8 mouse cellular contexts compared by ENCODE assay signal in the genomic region with DNA sequence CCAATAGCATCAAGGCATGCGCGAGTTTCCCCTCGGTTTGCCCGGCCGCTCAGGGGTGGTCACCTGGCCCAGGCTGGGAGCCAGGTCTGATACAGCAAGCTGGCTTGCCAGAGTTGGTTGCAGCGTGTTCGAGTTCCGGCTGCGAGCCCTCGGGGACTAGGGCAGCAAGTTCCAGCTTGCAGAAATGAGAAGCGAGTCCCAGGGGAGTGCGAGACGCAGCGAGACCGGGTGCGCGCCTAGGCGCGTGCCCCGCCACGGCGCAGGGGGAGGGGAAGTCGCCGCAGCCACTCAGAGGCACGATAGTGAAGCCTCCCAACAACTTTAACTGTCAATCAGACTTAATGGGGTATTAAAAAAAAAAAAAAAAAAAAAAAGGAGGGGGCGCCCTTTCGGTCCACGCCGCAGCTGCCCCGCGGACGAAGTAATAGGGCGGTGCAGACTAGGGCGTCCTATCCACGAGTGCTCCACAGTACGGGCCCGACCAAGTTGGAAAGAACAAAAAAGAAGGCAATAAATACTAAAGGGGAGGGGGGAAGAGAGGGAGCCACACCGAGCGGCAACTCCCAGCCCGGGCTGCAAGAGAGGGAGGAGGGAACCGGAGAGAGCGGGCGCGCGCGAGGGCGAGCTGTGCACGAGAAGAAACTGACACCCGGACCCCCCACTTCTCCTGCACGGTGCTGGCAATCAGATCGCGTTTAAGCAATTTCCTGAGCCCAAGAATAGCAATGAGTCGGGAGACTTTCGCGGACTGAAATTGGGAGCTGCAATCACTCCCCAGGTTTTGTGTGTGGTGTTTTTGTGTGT. TPM values are rescaled to one million over a fixed set of nuclear protein-coding genes. Genes with fewer than 3 reads are reported as not detected.
A peak's percentile ranks its signal among the peaks of the same experiment; 100 is the strongest.
DNase-seq lines count a peak whose midpoint lies in the region; ATAC-seq and TF ChIP-seq lines count a peak whose summit lies in the region.

Gene Dhrs3, plus strand, starts transcription at position 695 of the 804 bp plus-strand sequence.

- under 1% methylated on average over 55 of the region's 55 CpGs for WGBS in bone marrow, adult 2 months
- WGBS in heart, embryonic 10.5 days: under 1% methylated on average over 54 of the region's 55 CpGs
- under 1% methylated on average over 55 of the region's 55 CpGs for WGBS in kidney, embryonic 15.5 days
- under 1% methylated on average over 54 of the region's 55 CpGs for WGBS in liver, embryonic 11.5 days

- H3K27ac ChIP-seq in bone marrow, adult 2 months (ENCODE audit: control insufficient read depth, insufficient read depth, low read depth, low read length, poor library complexity): peak within 1 kb of the TSS; percentile 79
- H3K27ac ChIP-seq in heart, embryonic 10.5 days: peak within 1 kb of the TSS; percentile 73
- H3K27ac ChIP-seq in kidney, embryonic 15.5 days: peak within 1 kb of the TSS; percentile 93
- H3K27ac ChIP-seq in liver, embryonic 11.5 days (ENCODE audit: low read depth, low read length): peak within 1 kb of the TSS; percentile 65

- peaks cover 45% of the 10 kb centered on the region for H3K27me3 ChIP-seq in erythroblast, embryonic 14.5 days (ENCODE audit: control insufficient read depth)
- H3K27me3 ChIP-seq in heart, embryonic 10.5 days (ENCODE audit: insufficient read depth, poor library complexity, severe bottlenecking): peaks cover 51% of the 10 kb centered on the region; the same call in 1 of the 2 replicates
- no peaks in the 10 kb centered on the region for H3K27me3 ChIP-seq in kidney, embryonic 15.5 days
- H3K27me3 ChIP-seq in liver, embryonic 11.5 days (replicated peaks; ENCODE audit: control insufficient read depth, insufficient read depth, low read length): peaks cover 18% of the 10 kb centered on the region
- H3K27me3 ChIP-seq in myocyte (ENCODE audit: control insufficient read depth, insufficient read depth, insufficient read length): no peaks in the 10 kb centered on the region

- DNase-seq in 3T3-L1 (ENCODE audit: low read depth, low spot score): peak; percentile 68
- peak; percentile 85 for DNase-seq in heart, embryonic 10.5 days (ENCODE audit: low spot score)
- DNase-seq in liver, embryonic 11.5 days (ENCODE audit: low spot score): peak; percentile 83
- peak; percentile 86 to 91 for DNase-seq in spleen, postnatal 4 days (ENCODE audit: low spot score in 2 of 2)

- H3K9ac ChIP-seq in kidney, embryonic 15.5 days: peak within 1 kb of the TSS; percentile 89
- peak within 1 kb of the TSS; percentile 68 for H3K9ac ChIP-seq in liver, embryonic 11.5 days (ENCODE audit: low read depth, low read length)

- peak; percentile 73; the same call in 1 of the 2 replicates for TF ChIP-seq POLR2A in bone marrow, adult 2 months (IDR thresholded peaks at IDR 0.05; ENCODE audit: borderline replicate concordance, control insufficient read depth, low read depth, low read length)
- no peak for TF ChIP-seq POLR2A in myocyte (IDR thresholded peaks at IDR 0.05; ENCODE audit: insufficient read length, low read depth)

- H3K4me3 ChIP-seq in bone marrow, adult 2 months (replicated peaks; ENCODE audit: control insufficient read depth, low read depth, low read length): peak within 1 kb of the TSS; percentile 84
- peak within 1 kb of the TSS; percentile 68 for H3K4me3 ChIP-seq in erythroblast, embryonic 14.5 days (replicated peaks)
- H3K4me3 ChIP-seq in heart, embryonic 10.5 days: peak within 1 kb of the TSS; percentile 66
- peak within 1 kb of the TSS; percentile 81 for H3K4me3 ChIP-seq in kidney, embryonic 15.5 days (replicated peaks)
- peak within 1 kb of the TSS; percentile 63 for H3K4me3 ChIP-seq in liver, embryonic 11.5 days (ENCODE audit: low read depth, low read length)
- peak within 1 kb of the TSS; percentile 40 for H3K4me3 ChIP-seq in myocyte

- no peak for TF ChIP-seq CTCF in bone marrow, adult 2 months (IDR thresholded peaks at IDR 0.05; ENCODE audit: control insufficient read depth, insufficient read depth, low read length)

- H3K4me1 ChIP-seq in bone marrow, adult 2 months (ENCODE audit: control insufficient read depth, insufficient read depth, low read length): peaks cover 2% of the 10 kb centered on the region; the same call in 1 of the 2 replicates
- H3K4me1 ChIP-seq in erythroblast, embryonic 14.5 days (ENCODE audit: control insufficient read depth): peaks cover 43% of the 10 kb centered on the region
- peaks cover 52% of the 10 kb centered on the region for H3K4me1 ChIP-seq in heart, embryonic 10.5 days
- H3K4me1 ChIP-seq in kidney, embryonic 15.5 days: peaks cover 40% of the 10 kb centered on the region
- peaks cover 23% of the 10 kb centered on the region for H3K4me1 ChIP-seq in liver, embryonic 11.5 days (replicated peaks; ENCODE audit: control insufficient read depth, insufficient read depth, low read length)

- H3K36me3 ChIP-seq in erythroblast, embryonic 14.5 days (ENCODE audit: control insufficient read depth): no peaks in the 10 kb centered on the region
- H3K36me3 ChIP-seq in heart, embryonic 10.5 days: no peaks in the 10 kb centered on the region
- H3K36me3 ChIP-seq in kidney, embryonic 15.5 days: no peaks in the 10 kb centered on the region
- H3K36me3 ChIP-seq in liver, embryonic 11.5 days (ENCODE audit: control insufficient read depth, insufficient read depth, low read length): no peaks in the 10 kb centered on the region
- H3K36me3 ChIP-seq in myocyte (ENCODE audit: control insufficient read depth, insufficient read depth): no peaks in the 10 kb centered on the region

- H3K4me2 ChIP-seq in kidney, embryonic 15.5 days: peak within 1 kb of the TSS; percentile 86
- peak within 1 kb of the TSS; percentile 89 for H3K4me2 ChIP-seq in liver, embryonic 11.5 days
- peak within 1 kb of the TSS; percentile 96 for H3K4me2 ChIP-seq in myocyte (ENCODE audit: low read depth)

- peak within 1 kb of the TSS; percentile 67 for H3ac ChIP-seq in myocyte (ENCODE audit: control insufficient read depth, insufficient read length)

- no peaks in the 10 kb centered on the region for H3K79me2 ChIP-seq in myocyte (ENCODE audit: control insufficient read depth, insufficient read depth)

- peak; percentile 80 for ATAC-seq in kidney, embryonic 15.5 days (replicated peaks; ENCODE audit: low FRiP score)
- ATAC-seq in liver, embryonic 11.5 days (replicated peaks; ENCODE audit: low FRiP score): peak; percentile 73

- H3K9me3 ChIP-seq in erythroblast, embryonic 14.5 days (ENCODE audit: control insufficient read depth, low read length): no peaks in the 10 kb centered on the region; the same call in 1 of the 2 replicates
- H3K9me3 ChIP-seq in heart, embryonic 10.5 days: no peaks in the 10 kb centered on the region
- H3K9me3 ChIP-seq in kidney, embryonic 15.5 days (replicated peaks): no peaks in the 10 kb centered on the region
- H3K9me3 ChIP-seq in liver, embryonic 11.5 days (ENCODE audit: control insufficient read depth, low read length): no peaks in the 10 kb centered on the region

TF ChIP-seq in myocyte, 11 proteins besides CTCF, POLR2A, EP300 and RAD21:
- TF ChIP-seq CEBPB (IDR thresholded peaks at IDR 0.05; ENCODE audit: insufficient read depth, poor library complexity, severe bottlenecking) (no peak), MYOG (IDR thresholded peaks at IDR 0.05; ENCODE audit: control insufficient read depth in 1 of 3, insufficient read depth in 1 of 3, insufficient read length in 2 of 3, low read depth in 2 of 3) (peak in 1 of 3 experiments; percentile 6), MYOD1 (IDR thresholded peaks at IDR 0.05; ENCODE audit: control insufficient read depth in 1 of 3, insufficient read length in 2 of 3, low read depth in 2 of 3) (peak in 1 of 3 experiments; percentile 44)

RNA-seq across cellular contexts. Expression of gene Dhrs3, which starts in this region (rescaled TPM):
- 24.5 and 58.7 TPM in 2 replicates for polyA plus RNA-seq in bone marrow, adult 2 months (2011; ENCODE audit: insufficient read depth, insufficient read length, low replicate concordance, missing spikeins)
- polyA plus RNA-seq in erythroblast, embryonic 14.5 days (2012): 0.30 and 0.31 TPM in 2 replicates
- polyA plus RNA-seq in heart, embryonic 10.5 days (2016; fragmentation: Nextera tagmentation; extraction: Ambion mirVana): 7.0 and 21.2 TPM in 2 replicates
- polyA plus RNA-seq in kidney, embryonic 15.5 days (2015; fragmentation: Nextera tagmentation; extraction: Ambion mirVana): 207 TPM in 2 replicates
- 42.9 and 45.3 TPM in 2 replicates for polyA plus RNA-seq in liver, embryonic 11.5 days (2014; fragmentation: Nextera tagmentation; extraction: Ambion mirVana)
- polyA plus RNA-seq in myocyte (2012; fragmentation: generic; extraction: Trizol): 5.5 TPM

Comparison
In these comparisons a context has a peak if more than half of its experiments do, and no peak if none do; other contexts are left out.
1. Peak in every context shown above with its lines: DNase-seq, ATAC-seq, H3K4me3 ChIP-seq and H3K27ac ChIP-seq.